Mouse (Mus musculus): Measurements from ENCODE around the gene Spn.

DNA sequence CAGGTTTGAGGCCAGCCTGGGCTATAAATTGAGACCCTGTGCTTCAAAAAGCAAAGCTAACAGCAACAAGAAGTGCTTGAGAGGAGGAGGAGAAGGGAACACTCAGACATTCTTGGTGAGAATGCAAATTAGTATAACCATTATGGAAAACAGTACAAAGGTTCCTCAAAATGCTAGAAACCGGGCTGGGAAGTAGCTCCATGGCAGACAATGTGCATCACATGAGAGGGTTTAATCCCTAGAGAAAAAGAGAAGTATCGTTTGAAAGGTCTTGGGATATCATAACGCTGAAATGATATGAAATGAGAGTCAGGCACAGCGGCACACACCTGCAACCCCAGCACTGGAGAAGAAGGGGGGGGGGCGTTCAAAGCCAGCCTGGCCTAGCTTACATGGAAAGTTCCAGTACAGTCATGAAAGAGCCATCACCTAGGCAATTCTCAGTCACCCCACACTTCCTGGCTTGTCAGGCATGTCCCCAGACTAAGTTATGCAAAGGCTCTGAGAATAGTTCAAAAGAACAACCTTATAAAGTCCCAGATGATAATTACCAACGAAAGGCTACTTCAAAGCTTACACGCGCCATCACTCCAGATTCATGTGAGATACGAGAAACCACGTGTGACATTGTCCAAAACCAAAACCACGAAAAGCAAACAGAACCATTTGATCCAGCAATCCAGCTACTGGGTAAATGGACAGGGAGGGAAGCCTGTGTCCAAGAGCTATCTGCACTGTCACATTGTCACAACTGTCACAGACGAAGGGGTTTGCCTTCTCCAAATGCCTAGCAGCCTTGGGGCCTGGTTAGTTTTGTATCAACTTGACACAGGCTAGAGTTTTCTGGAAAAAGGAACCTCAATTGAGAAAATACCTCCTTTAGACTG is 28.2 kb upstream of the Spn start:
- no peak for TF ChIP-seq CTCF (IDR thresholded peaks at IDR 0.05; ENCODE audit: insufficient read depth, low read length)
- no peak for TF ChIP-seq POLR2A (IDR thresholded peaks at IDR 0.05; ENCODE audit: borderline replicate concordance, extremely low read depth, low read depth, low read length)
